7 mouse cellular contexts compared by ENCODE assay signal in genomic region chr4:136601476-136601875, GRCm38 (mm10). TPM values are rescaled to one million over a fixed set of nuclear protein-coding genes. Genes with fewer than 3 reads are reported as not detected.
DNase-seq lines count a peak whose midpoint lies in the region; ATAC-seq lines count a peak whose summit lies in the region.

No protein-coding gene starts in this region.

- H3K9me3 ChIP-seq in hindbrain, embryonic 15.5 days: no peaks in the 10 kb centered on the region

- no peaks in the 10 kb centered on the region for H3K36me3 ChIP-seq in hindbrain, embryonic 15.5 days

- H3K4me1 ChIP-seq in hindbrain, embryonic 15.5 days (replicated peaks): peaks cover 29% of the 10 kb centered on the region

- peak; percentile 43 to 83 for DNase-seq in adrenal gland, adult (ENCODE audit: inconsistent age in 2 of 2, low spot score in 1 of 2)
- DNase-seq in cerebellum, adult 9-10 months: peak; percentile 73
- peak; percentile 45 for DNase-seq in forelimb bud, embryonic 11.5 days (ENCODE audit: low read depth, low spot score)
- peak; percentile 31 to 37 for DNase-seq in left cerebral cortex, adult 8-10 months (ENCODE audit: low spot score in 2 of 2)
- peak; percentile 57 to 65 for DNase-seq in lung, postnatal 4 days
- peak; percentile 49 to 73 for DNase-seq in right cerebral cortex, adult 2 months (ENCODE audit: low spot score in 2 of 2)

- H3K27me3 ChIP-seq in hindbrain, embryonic 15.5 days: no peaks in the 10 kb centered on the region

- peak overlapping the region; percentile 97 for H3K27ac ChIP-seq in hindbrain, embryonic 15.5 days (replicated peaks)

- WGBS in hindbrain, embryonic 15.5 days: 1% methylated on average over 13 of the region's 13 CpGs

- ATAC-seq in hindbrain, embryonic 15.5 days (ENCODE audit: low FRiP score, low read depth): no peak

- H3K4me3 ChIP-seq in hindbrain, embryonic 15.5 days: peak overlapping the region; percentile 100

- H3K4me2 ChIP-seq in hindbrain, embryonic 15.5 days: peak overlapping the region; percentile 68

- peak overlapping the region; percentile 100 for H3K9ac ChIP-seq in hindbrain, embryonic 15.5 days

RNA-seq across cellular contexts. Expression of gene Kdm1a, which starts 1.0 kb away (rescaled TPM):
- 59.5 and 64.7 TPM in 2 replicates for polyA plus RNA-seq in hindbrain, embryonic 15.5 days (2015; fragmentation: Nextera tagmentation; extraction: Ambion mirVana)
- 10 to 100 TPM; 85.9 to 94.4 (median 88.5) TPM for total RNA-seq in left cerebral cortex, adult 8-10 months (2022)

RNA-seq across cellular contexts. Expression of gene Tex46, which starts 8.8 kb away (rescaled TPM):
- polyA plus RNA-seq in hindbrain, embryonic 15.5 days (2015; fragmentation: Nextera tagmentation; extraction: Ambion mirVana): not detected in 2 replicates
- total RNA-seq in left cerebral cortex, adult 8-10 months (2022): not detected

RNA-seq across cellular contexts. Expression of gene Lactbl1, which starts 20.9 kb away (rescaled TPM):
- polyA plus RNA-seq in hindbrain, embryonic 15.5 days (2015; fragmentation: Nextera tagmentation; extraction: Ambion mirVana): 0.06 and 0.17 TPM in 2 replicates
- not detected for total RNA-seq in left cerebral cortex, adult 8-10 months (2022)
